Mouse (Mus musculus): ENCODE data around the gene 4930550C14Rik. TPM values are rescaled to one million over a fixed set of nuclear protein-coding genes. Genes with fewer than 3 reads are reported as not detected.

Gene 4930550C14Rik
- polyA plus RNA-seq, 1 experiment from 2014 or later: 1.1 TPM

GRCm38 (mm10) chr9:53381113-53381615 is 21.0 kb upstream of the 4930550C14Rik start:
- Histone ChIP-seq H3K9me3 (replicated peaks; ENCODE audit: control insufficient read depth, low read length) (no peaks in the 10 kb centered on the region), H3K27ac (ENCODE audit: low read length) (no peak overlapping the region), H3K4me1 (ENCODE audit: control insufficient read depth, insufficient read depth, low read length) (peaks cover 24% of the 10 kb centered on the region), H3K4me2 (ENCODE audit: low read depth, low read length) (no peak overlapping the region), H3K27me3 (ENCODE audit: control insufficient read depth, insufficient read depth, low read length) (no peaks in the 10 kb centered on the region), H3K9ac (ENCODE audit: low read length) (no peak overlapping the region), H3K36me3 (ENCODE audit: control insufficient read depth, insufficient read depth, low read length) (no peaks in the 10 kb centered on the region), H3K4me3 (replicated peaks; ENCODE audit: low read length) (no peak overlapping the region)
- no peak for ATAC-seq (ENCODE audit: insufficient read depth, low FRiP score)
- 80% methylated on average over 5 of the region's 5 CpGs for WGBS

- Histone ChIP-seq H3K4me2 (ENCODE audit: low read depth, low read length) (peak within 1 kb of the TSS; percentile 83), H3K27ac (ENCODE audit: low read length) (peak within 1 kb of the TSS; percentile 100), H3K4me1 (ENCODE audit: control insufficient read depth, insufficient read depth, low read length) (peaks cover 8% of the 10 kb centered on the region), H3K9me3 (replicated peaks; ENCODE audit: control insufficient read depth, low read length) (no peaks in the 10 kb centered on the region), H3K27me3 (ENCODE audit: control insufficient read depth, insufficient read depth, low read length) (no peaks in the 10 kb centered on the region), H3K4me3 (replicated peaks; ENCODE audit: low read length) (peak within 1 kb of the TSS; percentile 81), H3K9ac (ENCODE audit: low read length) (peak within 1 kb of the TSS; percentile 98), H3K36me3 (ENCODE audit: control insufficient read depth, insufficient read depth, low read length) (0 out of 2 replicates have a peak, but pooled peaks cover 6% of the 10 kb centered on the region)
- under 1% methylated on average over 72 of the region's 75 CpGs for WGBS
- peak; percentile 94 for ATAC-seq (ENCODE audit: insufficient read depth, low FRiP score)
Observed at GRCm38 (mm10) chr9:53383951-53384866, 17.9 kb upstream of the 4930550C14Rik start, which contains the start of gene Kdelc2. Kdelc2 (plus strand) TSS chr9:53384025.

- no peaks in the 10 kb centered on the region for H3K27me3 ChIP-seq (ENCODE audit: control insufficient read depth, insufficient read depth, low read length)
- H3K9ac ChIP-seq (ENCODE audit: low read length): peak overlapping the region; percentile 98
- WGBS: 2% methylated on average over 8 of the region's 8 CpGs
- ATAC-seq (ENCODE audit: insufficient read depth, low FRiP score): peak; percentile 31; the same call in 1 of the 2 replicates
- peak overlapping the region; percentile 83 for H3K4me2 ChIP-seq (ENCODE audit: low read depth, low read length)
- H3K4me1 ChIP-seq (ENCODE audit: control insufficient read depth, insufficient read depth, low read length): peaks cover 8% of the 10 kb centered on the region
- peak overlapping the region; percentile 81 for H3K4me3 ChIP-seq (replicated peaks; ENCODE audit: low read length)
- H3K36me3 ChIP-seq (ENCODE audit: control insufficient read depth, insufficient read depth, low read length): 0 out of 2 replicates have a peak, but pooled peaks cover 6% of the 10 kb centered on the region
- H3K27ac ChIP-seq (ENCODE audit: low read length): peak overlapping the region; percentile 100
- H3K9me3 ChIP-seq (replicated peaks; ENCODE audit: control insufficient read depth, low read length): no peaks in the 10 kb centered on the region
Observed at GRCm38 (mm10) chr9:53384873-53385272, 17.3 kb upstream of the 4930550C14Rik start.

GRCm38 (mm10) chr9:53387431-53387830 is 14.7 kb upstream of the 4930550C14Rik start:
- Histone ChIP-seq H3K27me3 (ENCODE audit: control insufficient read depth, insufficient read depth, low read length) (no peaks in the 10 kb centered on the region), H3K9me3 (replicated peaks; ENCODE audit: control insufficient read depth, low read length) (no peaks in the 10 kb centered on the region), H3K36me3 (ENCODE audit: control insufficient read depth, insufficient read depth, low read length) (peaks cover 10% of the 10 kb centered on the region; the same call in 1 of the 2 replicates), H3K4me1 (ENCODE audit: control insufficient read depth, insufficient read depth, low read length) (peaks cover 8% of the 10 kb centered on the region), H3K9ac (ENCODE audit: low read length) (no peak overlapping the region), H3K27ac (ENCODE audit: low read length) (no peak overlapping the region), H3K4me2 (ENCODE audit: low read depth, low read length) (no peak overlapping the region), H3K4me3 (replicated peaks; ENCODE audit: low read length) (no peak overlapping the region)
- ATAC-seq (ENCODE audit: insufficient read depth, low FRiP score): no peak
- WGBS: 75% methylated on average over 2 of the region's 2 CpGs

- 86% methylated on average over 3 of the region's 3 CpGs for WGBS
- no peak for ATAC-seq (ENCODE audit: insufficient read depth, low FRiP score)
Observed at GRCm38 (mm10) chr9:53389109-53389508, 13.0 kb upstream of the 4930550C14Rik start.

GRCm38 (mm10) chr9:53390136-53390535 is 12.0 kb upstream of the 4930550C14Rik start:
- no peak for ATAC-seq (ENCODE audit: insufficient read depth, low FRiP score)
- no peaks in the 10 kb centered on the region for H3K27me3 ChIP-seq (ENCODE audit: control insufficient read depth, insufficient read depth, low read length)
- no peak overlapping the region for H3K9ac ChIP-seq (ENCODE audit: low read length)
- H3K4me1 ChIP-seq (ENCODE audit: control insufficient read depth, insufficient read depth, low read length): peaks cover 4% of the 10 kb centered on the region; the same call in 1 of the 2 replicates
- 73% methylated on average over 7 of the region's 7 CpGs for WGBS
- peaks cover 14% of the 10 kb centered on the region; the same call in 1 of the 2 replicates for H3K36me3 ChIP-seq (ENCODE audit: control insufficient read depth, insufficient read depth, low read length)
- H3K4me3 ChIP-seq (replicated peaks; ENCODE audit: low read length): no peak overlapping the region
- H3K27ac ChIP-seq (ENCODE audit: low read length): no peak overlapping the region
- no peaks in the 10 kb centered on the region for H3K9me3 ChIP-seq (replicated peaks; ENCODE audit: control insufficient read depth, low read length)
- no peak overlapping the region for H3K4me2 ChIP-seq (ENCODE audit: low read depth, low read length)

More at GRCm38 (mm10) chr9:53389109-53389508, 13.0 kb upstream of the 4930550C14Rik start:
- peaks cover 14% of the 10 kb centered on the region; the same call in 1 of the 2 replicates for H3K36me3 ChIP-seq (ENCODE audit: control insufficient read depth, insufficient read depth, low read length)
- no peak overlapping the region for H3K27ac ChIP-seq (ENCODE audit: low read length)
- no peak overlapping the region for H3K9ac ChIP-seq (ENCODE audit: low read length)
- no peaks in the 10 kb centered on the region for H3K27me3 ChIP-seq (ENCODE audit: control insufficient read depth, insufficient read depth, low read length)
- H3K4me2 ChIP-seq (ENCODE audit: low read depth, low read length): no peak overlapping the region
- H3K9me3 ChIP-seq (replicated peaks; ENCODE audit: control insufficient read depth, low read length): no peaks in the 10 kb centered on the region
- H3K4me1 ChIP-seq (ENCODE audit: control insufficient read depth, insufficient read depth, low read length): peaks cover 5% of the 10 kb centered on the region; the same call in 1 of the 2 replicates
- no peak overlapping the region for H3K4me3 ChIP-seq (replicated peaks; ENCODE audit: low read length)

- Histone ChIP-seq H3K9me3 (replicated peaks; ENCODE audit: control insufficient read depth, low read length) (no peaks in the 10 kb centered on the region), H3K27me3 (ENCODE audit: control insufficient read depth, insufficient read depth, low read length) (no peaks in the 10 kb centered on the region), H3K27ac (ENCODE audit: low read length) (no peak overlapping the region), H3K4me3 (replicated peaks; ENCODE audit: low read length) (no peak overlapping the region), H3K4me2 (ENCODE audit: low read depth, low read length) (no peak overlapping the region), H3K9ac (ENCODE audit: low read length) (no peak overlapping the region), H3K36me3 (ENCODE audit: control insufficient read depth, insufficient read depth, low read length) (peaks cover 4% of the 10 kb centered on the region; the same call in 1 of the 2 replicates), H3K4me1 (ENCODE audit: control insufficient read depth, insufficient read depth, low read length) (peaks cover 5% of the 10 kb centered on the region; the same call in 1 of the 2 replicates)
- ATAC-seq (ENCODE audit: insufficient read depth, low FRiP score): no peak
- 76% methylated on average over 13 of the region's 13 CpGs for WGBS
Observed at GRCm38 (mm10) chr9:53397685-53398387, 4.3 kb upstream of the 4930550C14Rik start.

GRCm38 (mm10) chr9:53398388-53398700 is 3.8 kb upstream of the 4930550C14Rik start:
- Histone ChIP-seq H3K9ac (ENCODE audit: low read length) (no peak overlapping the region), H3K27me3 (ENCODE audit: control insufficient read depth, insufficient read depth, low read length) (no peaks in the 10 kb centered on the region), H3K4me1 (ENCODE audit: control insufficient read depth, insufficient read depth, low read length) (peaks cover 5% of the 10 kb centered on the region; the same call in 1 of the 2 replicates), H3K9me3 (replicated peaks; ENCODE audit: control insufficient read depth, low read length) (no peaks in the 10 kb centered on the region), H3K4me3 (replicated peaks; ENCODE audit: low read length) (no peak overlapping the region), H3K4me2 (ENCODE audit: low read depth, low read length) (no peak overlapping the region), H3K27ac (ENCODE audit: low read length) (no peak overlapping the region), H3K36me3 (ENCODE audit: control insufficient read depth, insufficient read depth, low read length) (no peaks in the 10 kb centered on the region; the same call in 1 of the 2 replicates)
- no peak for ATAC-seq (ENCODE audit: insufficient read depth, low FRiP score)
- WGBS: 10% methylated on average over 5 of the region's 5 CpGs

All from stomach, embryonic 16.5 days (tissue).